Mouse (Mus musculus): ENCODE data around the gene Col17a1. TPM values are rescaled to one million over a fixed set of nuclear protein-coding genes. Genes with fewer than 3 reads are reported as not detected.

Gene Col17a1
- total RNA-seq, 2 experiments from 2014 or later: 0.05 to 0.07 TPM

DNA sequence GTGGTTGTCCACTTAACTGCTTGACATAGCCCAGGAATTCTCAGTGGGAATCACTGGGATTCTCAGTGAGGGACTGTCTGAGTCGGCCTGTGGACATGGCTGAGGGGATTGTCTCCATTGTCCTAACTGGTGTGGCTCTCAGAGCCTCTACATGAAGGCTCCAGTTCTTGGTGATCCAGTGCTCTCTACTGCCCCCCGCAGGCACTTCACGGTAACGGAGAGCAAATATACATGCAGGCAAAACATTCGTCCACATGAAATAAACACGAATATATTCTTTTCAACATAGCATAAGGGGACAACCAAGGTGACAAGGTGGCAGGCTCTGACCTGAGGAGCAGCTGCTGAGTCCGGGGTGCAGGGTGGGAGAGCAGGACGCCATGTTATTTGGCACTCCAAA is 17.5 kb downstream of the Col17a1 start:
- intact Hi-C loops (cut with DNase I): no loop called here
- DNase-seq: peak in 1 of 2 experiments; percentile 49

DNA sequence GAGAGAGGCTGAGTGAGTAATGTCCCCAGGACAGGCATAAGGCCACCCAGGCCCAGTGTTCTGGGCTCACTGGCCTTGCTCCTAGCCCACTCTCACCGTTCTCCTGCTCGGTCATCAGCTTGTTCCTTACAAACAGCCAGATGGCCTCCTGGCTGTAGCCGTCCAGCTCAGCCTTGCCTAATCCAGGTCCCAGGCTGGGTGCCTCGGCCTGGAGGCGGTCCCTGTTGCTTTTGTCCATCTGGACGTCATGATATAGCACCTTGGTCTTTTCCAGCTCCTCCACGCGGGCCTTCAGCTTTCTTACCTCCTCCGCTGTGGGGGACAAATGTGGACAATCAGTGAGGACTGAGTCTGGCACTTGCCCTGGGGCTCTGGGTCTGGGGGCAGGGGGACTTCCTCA is 23.5 kb downstream of the Col17a1 start:
- intact Hi-C loops (cut with DNase I): no loop called here
- no peak for DNase-seq

DNA sequence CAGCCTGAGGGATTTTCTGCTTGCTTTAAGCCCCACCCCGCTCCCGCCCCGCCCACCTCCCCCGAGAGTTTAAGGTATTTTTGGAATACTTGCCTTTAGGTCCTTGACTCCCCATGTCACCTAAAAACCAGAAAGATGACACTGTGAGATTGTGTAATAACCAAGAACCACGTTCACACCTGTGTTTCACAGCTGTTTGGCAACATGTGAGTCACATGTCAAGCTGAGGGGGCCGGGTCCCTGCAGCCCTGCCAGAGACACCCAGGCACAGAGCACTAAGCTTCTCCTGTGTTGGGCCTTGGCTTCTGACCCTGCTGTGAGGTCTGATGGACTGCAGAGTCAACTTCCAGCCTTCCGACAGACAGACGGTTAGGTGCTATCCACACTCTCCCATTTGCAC is 24.3 kb downstream of the Col17a1 start:
- no peak for DNase-seq
- intact Hi-C loops (cut with DNase I): no loop called here

DNA sequence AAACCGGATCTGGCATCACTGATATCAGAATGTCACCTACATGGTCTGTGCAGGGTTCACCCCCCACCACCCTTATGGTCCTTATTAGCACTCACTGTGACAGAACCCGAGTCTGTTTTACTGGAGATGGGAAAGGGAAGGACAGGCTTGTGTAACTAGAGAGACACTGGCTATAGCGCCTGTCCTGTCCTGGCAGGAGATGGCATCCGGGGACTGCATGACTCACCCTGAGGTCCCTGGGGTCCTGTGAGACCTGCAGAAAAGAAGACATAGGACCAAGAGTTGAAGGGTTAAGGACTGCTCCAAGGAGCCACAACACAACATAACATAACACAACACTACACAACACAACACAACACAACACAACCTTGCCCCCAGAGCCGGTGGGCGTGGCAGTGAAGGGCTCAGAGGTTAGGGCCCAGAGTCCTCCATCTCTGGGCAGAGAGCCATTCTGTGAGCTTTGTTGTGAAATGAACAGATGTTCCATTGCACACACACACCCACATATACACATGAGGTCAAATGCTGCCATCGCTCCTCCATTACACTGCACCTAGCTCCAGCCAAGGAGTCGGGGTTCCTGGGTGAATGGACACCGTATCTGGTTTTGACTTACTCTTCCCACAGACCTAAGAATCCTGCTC is 32.0 kb downstream of the Col17a1 start:
- intact Hi-C loops (cut with DNase I): loop anchor here (1.0 kb wide), 3 partner anchors 71 to 161 kb away; partner anchors contain the start of gene Sfr1

DNA sequence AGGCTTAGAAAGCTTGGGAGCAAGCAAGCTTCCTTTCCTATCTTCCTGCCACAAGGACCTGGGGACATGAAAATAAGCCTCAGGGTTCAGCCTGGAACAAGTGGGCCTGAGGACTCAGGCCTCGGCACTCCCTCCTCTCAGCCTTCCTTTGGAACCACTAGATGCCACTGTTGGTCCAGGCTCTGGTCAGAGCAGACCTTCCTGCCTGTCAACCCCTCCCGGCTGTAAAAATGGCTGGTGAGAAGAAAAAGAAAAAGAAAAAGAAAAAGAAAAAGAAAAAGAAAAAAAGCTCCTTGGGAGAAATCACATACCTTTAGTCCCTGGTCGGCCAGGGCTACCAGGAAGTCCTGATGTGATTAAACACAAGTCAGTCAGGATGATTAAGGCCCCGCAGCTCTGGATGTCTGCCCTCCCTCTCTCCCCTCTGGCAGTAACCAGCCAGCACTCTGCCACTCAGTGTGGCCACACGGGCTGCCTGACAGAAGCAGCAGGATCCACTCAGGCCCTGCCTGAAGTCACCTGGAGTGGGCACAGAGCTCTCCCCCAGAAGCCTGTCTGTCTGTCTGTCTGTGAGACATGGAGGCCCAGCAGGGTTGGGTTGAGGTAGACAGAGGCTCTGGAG is 32.9 kb downstream of the Col17a1 start:
- intact Hi-C loops (cut with DNase I): loop anchor here (1.0 kb wide), 3 partner anchors 72 to 162 kb away; partner anchors contain the start of gene Sfr1
- peak; percentile 77 to 81 for DNase-seq

More for the DNA sequence above, 32.0 kb downstream of the Col17a1 start:
- no peak for DNase-seq

DNA sequence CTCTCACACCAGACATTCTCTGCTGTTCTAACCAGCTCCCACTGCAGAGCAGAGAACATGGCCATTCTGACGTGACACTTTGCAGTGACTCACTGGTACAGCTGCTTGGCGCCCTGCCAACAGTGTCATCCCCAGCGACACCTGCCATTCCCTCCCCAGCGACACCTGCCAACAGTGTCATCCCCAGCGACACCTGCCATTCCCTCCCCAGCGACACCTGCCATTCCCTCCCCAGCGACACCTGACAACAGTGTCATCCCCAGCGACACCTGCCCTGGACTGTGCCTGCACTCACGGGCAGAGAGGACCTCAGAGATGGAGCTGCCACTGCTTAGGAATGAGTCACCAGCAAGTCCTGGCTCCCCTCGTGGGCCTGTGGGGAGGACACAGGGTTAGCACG is 37.0 kb downstream of the Col17a1 start:
- intact Hi-C loops (cut with DNase I): no loop called here
- no peak for DNase-seq

DNA sequence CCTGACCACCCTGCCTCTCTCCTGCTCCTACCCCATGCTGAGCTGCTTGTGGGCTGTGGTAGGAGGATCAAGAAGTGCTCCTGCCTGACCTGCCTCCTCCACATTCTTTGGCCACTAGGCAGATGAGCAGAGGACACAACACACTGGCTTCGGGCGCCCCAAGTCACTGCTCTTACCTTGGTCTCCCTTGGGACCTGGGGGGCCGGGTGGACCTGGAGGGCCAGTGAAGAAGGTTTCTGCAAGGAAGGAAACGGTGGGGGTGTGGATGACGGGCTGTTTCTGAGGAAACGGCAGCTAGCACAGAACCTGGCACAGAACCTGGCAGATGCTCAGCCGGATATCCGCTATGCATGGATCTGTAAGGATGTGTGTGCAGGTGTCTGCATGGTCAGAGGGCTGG is 38.7 kb downstream of the Col17a1 start:
- intact Hi-C loops (cut with DNase I): no loop called here
- DNase-seq: no peak

DNA sequence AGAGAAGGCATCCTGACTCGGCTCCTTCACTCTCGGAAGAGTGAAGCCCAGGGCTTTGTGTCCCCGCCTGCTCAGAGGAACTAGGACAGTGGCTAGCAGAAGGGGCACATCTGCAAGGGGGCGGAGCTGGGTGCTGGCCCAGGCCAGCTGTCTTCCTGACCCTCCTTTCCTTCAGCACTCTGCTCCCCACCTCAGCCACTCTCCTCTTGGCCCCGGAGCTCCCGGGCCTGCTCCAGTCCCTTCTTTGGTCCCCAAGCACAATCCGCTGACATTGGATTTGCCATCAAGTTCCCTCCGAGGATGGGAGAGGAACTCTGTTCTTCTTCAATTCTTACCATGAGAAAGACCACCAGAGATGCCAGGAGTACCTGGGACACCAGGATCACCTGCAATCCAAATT is 39.6 kb downstream of the Col17a1 start:
- intact Hi-C loops (cut with DNase I): no loop called here
- DNase-seq: no peak

DNA sequence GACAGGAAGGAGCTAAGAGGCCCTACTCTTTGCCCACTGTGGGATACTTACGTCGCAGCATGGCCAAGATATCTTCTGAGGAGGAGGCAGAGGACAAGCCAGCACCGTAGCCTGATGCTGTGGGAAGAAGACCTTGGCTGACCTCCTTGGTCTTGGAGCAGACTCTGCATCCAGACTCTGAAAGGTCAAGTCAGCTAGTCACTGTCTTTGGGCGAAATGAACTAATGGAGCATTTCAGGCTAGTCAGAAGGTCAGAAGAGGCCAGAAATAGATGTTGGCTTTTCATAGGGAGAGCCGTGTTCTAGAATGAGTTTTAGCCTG is 40.8 kb downstream of the Col17a1 start:
- DNase-seq: no peak
- intact Hi-C loops (cut with DNase I): no loop called here

DNA sequence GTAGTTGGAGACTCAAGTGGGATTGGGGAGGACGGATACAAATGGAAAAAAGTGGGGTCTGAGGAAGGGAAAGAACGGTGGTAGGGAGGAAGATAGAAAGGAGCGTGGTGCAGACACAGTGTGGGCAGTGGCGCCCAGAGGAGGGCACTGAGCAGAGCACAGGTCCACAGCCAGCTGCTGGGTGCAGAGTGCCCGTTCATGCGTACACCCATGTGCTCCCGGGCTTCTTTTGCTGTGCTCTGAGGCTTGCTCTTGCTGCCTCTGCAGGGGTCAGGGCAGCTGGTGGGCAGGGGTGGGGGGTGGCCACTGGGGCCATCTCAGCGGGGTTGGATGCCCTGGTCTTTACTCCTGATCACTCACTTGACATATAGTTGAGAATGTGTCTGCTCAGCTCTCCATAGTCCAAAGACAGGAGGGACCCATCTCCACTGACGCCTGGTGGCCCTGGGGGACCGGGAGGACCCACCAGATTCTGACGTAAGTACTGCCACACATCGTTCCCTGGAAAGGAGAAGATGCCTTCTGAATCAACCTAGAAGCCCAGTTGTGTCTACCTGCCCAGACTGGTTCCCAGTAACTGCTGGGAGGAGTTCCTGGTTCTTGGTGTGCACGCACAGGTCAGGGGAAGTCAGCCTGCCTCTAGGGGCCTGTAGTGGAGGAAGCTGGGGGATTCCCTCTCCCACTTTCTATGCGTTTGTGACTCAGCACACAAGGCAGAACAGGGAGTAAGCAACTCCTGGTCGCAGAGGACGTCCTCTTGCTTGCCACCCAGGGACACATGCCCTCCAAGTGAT is 41.3 kb downstream of the Col17a1 start:
- intact Hi-C loops (cut with DNase I): no loop called here
- no peak for DNase-seq

DNA sequence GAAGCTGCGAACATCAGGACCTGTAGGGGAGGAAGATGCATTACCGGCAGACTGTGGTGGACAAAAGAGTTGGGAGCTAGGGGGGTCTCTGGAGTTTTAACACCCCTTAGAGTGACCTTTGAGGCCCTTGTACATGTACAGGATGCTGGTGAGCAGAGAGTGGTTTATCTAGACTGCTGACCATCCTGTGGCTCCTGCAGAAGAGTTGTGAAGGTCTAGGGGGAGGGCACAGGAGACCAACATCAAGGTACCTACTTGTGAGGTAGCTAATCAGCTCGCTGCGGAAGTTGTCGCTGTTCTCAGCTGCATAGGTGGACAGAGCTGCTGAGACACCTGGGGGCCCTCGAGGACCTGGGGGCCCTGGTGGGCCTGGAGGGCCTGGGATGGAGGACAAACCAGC is 42.8 kb downstream of the Col17a1 start:
- no peak for DNase-seq
- intact Hi-C loops (cut with DNase I): no loop called here

DNA sequence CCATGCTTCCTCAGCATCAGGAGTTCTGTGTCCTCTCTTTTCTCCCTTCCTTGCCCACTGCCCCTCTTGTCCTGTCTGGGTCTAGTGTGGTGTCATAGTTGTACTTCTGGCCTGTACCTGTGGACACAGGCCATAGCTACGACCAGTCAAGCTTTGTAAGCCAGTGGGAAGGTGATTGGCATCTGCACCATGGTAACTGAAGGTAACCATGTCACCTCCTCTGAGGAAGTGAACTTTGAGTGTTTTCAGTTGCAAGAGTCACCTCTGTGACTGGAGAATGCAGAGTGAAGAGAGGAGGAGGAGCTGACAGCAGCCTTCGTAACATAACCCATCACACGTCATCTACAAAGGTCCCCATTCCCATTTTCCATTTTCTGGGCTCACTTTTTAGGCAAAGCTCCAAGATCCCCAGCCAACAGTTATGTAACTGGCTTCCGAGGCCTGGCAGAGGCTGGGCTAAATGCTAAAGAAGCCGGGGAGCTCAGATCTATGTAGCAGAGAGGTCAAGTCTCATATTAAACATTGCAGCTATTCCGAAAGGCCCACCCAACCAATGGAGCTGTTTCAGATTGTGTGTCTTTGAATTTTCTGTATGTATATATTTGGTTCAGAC is 45.3 kb downstream of the Col17a1 start:
- intact Hi-C loops (cut with DNase I): no loop called here
- no peak for DNase-seq

DNA sequence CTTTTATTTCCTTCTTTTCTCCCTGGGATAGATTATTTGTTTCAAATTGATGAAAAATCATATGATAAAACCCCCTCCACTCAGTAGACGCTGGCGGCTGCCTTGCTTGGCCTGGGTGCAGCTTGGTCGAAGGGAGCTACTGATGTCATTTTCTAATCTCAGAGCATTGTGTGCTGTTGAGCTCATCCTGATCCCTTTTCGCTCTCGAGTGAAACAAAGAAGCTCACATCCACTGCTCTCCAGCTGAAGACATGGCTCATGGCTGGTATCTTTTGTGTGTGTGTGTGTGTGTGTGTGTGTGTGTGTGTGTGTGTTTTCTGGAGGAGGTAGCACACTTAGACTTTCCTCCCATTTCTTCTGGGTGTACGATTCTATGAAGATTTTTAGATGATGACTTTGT is 46.3 kb downstream of the Col17a1 start:
- DNase-seq: peak; percentile 58 to 66
- intact Hi-C loops (cut with DNase I): no loop called here

DNA sequence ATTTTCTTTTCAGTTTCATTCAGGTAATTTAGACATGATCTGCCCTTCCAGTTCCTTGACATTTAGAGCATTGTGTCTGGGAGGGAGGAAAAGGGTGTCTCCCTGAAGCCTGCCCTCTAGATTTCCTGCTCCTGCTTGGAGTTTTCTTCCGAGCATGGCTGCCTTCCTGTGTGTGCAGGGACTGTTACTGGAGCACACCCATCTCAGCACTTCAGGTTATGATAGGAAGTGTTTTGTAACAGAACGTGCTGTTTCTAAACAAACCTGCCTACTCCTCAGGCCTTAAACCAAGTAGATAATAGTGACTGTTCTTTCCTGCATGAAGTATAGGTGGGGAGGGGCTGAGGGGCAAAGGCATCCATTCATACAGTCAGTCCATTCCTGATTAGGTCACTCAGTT is 48.0 kb downstream of the Col17a1 start:
- DNase-seq: no peak
- intact Hi-C loops (cut with DNase I): no loop called here

DNA sequence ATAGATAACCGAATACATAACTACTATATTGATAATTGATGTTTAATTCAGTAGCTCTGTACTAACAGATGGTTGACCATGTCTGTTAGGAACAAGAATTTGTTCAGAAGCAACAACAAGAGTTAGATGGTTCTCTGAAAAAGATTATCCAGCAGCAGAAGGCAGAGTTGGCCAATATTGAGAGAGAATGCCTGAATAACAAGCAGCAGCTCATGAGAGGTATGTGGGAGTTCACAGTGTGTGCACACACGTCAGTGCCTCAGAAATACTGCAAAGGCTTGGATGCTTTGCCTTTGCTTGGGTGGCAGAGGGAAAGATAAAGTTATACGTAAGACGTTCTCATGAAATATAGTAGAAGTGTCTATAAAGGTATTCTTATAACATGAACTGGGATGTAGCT is 56.5 kb downstream of the Col17a1 start:
- intact Hi-C loops (cut with DNase I): loop anchor here (5.0 kb wide), 1 partner anchor 278 kb away; no protein-coding TSS in a partner anchor
- no peak for DNase-seq

DNA sequence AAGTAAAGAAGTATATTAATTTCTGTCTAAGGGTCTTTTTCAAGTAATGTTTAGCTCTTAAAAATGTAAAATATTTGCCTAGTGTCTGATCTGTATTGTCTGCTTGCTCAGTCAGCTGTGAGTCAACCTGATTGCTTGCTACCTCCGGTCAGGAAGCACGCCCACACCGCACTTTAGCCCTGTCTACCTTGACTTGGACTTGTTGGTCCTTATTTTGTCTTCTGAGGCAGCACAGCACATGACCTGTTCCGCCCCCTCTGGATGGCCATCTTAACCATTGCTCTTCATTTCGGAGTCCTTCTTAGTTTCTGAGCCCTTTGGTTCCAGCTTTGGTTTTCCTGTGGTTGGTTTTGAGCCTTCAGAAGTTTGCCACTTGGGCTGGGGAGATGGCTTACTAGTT is 60.1 kb downstream of the Col17a1 start:
- no peak for DNase-seq
- intact Hi-C loops (cut with DNase I): no loop called here

DNA sequence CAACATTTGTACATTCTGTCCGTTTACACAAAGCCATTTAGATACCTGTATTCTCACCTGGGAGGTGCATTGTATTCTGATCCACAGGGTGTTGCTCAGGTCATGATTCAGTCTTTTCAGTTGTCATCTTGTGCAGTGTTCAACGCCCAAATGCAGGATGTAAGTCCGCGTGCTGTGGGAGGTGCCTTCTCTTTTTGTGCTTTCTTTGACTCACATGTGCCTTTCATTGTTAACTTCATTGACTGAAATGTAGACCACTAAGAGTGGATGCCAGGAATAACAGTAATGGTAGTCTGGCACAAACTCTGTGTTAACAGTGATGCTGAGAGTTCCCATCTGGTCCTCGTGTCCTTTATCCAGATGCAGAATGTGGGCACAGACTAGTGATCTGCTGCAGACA is 61.5 kb downstream of the Col17a1 start:
- intact Hi-C loops (cut with DNase I): no loop called here
- no peak for DNase-seq

DNA sequence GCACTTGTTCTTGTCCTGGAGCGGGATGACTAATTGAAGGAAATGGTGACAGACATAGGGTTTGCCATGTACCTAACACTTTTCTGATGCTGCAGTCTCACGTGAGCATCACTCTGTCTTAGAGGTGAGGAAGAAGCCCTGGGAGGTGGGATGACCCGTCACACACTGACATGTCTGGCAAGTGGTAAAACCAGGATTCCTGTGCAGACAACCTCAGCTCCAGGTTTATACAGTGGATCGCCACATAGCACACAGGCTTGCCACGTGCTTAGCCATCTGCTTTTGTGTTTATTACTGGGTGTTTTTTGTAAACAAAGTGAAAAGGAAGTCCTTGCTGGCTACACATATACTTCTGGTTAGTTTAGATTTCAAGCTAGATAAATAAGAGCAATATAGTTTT is 62.8 kb downstream of the Col17a1 start:
- DNase-seq: no peak
- intact Hi-C loops (cut with DNase I): no loop called here

DNA sequence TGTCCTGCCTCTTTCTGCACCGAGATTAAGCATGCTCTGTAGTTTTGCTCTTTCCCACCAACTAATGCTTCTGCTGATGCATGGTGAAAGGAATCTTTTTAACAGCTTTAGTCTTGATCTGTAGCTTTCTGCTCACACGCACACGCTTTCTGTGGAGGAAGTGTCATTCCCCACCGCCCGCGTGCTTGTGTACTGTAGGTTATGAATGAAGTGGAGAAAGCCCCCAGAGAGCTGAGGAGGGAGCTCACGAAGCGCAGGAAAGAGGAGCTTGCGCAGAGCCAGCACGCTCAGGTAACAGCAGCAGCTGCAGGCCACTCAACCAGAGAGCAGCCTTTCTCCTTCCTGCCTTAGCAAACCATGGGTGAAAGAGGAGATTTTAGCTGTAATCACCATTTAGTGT is 64.4 kb downstream of the Col17a1 start:
- intact Hi-C loops (cut with DNase I): no loop called here

DNA sequence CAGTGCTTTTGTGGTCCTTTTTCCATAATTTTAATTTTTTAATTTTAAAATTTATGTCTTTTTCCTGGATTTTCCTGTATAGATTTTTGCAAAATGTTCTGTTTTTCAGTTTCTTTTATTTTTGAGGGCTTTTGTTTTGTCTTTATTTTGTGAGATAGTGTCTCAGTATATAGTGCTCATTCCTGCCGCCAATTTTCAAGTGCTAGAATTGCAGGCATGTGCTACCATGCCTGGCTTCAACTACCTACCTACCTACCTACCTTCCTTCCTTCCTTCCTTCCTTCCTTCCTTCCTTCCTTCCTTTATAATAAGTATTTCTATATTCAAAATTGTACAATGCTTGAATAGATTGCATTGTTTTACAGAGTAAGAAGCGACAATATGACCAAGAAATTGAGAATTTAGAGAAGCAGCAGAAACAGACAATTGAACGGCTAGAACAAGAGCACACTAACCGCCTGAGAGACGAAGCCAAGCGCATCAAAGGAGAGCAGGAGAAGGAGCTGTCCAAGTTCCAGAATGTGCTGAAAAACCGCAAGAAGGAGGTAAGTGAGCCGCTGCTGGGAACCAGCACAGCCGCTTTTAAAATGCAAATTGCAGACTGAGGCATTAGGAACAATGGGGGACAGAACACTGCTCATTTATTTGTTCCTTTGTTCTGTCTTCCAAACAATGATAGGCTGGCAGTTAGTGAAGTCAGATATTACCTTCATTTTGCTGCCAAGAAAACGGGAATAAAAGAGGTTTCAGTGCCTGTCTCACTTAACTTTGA is 66.8 kb downstream of the Col17a1 start:
- no peak for DNase-seq
- intact Hi-C loops (cut with DNase I): no loop called here

More for the DNA sequence above, 64.4 kb downstream of the Col17a1 start:
- no peak for DNase-seq

DNA sequence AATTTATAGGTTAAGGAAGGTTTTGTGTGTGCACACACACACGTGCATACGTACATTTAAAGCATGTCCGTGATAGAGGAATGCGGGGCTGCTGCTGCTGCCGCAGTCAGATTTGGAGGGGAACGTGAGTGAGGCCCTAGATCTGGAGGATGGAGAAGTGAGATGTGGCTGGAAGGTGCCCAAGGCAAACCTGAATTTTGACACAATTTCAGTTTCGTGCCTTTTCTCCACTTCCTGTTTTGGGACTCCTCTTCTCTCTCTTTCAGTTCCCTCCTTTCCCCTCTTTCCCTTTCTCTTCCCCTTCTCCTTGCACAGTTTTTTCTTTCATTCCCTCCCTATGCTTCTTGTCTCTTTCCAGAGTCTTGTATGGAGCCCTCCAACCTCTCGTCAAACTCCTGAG is 70.4 kb downstream of the Col17a1 start:
- no peak for DNase-seq
- intact Hi-C loops (cut with DNase I): no loop called here

Measured in heart, postnatal 10 days (tissue).